Mouse (Mus musculus) hindbrain, postnatal 0 days (tissue): Measurements from ENCODE around the gene Xab2. TPM values are rescaled to one million over a fixed set of nuclear protein-coding genes. Genes with fewer than 3 reads are reported as not detected.
A peak's percentile ranks its signal among the peaks of the same experiment; 100 is the strongest.
"Not testable (repeated sequence)": the region's sequence is repeated elsewhere in the genome, so short reads cannot be mapped to it uniquely, and the experiment has no call there.

Experiments used
- ATAC-seq: fragments of 200-750 bp; cut with Nextera tagmentation; 2 replicates; pipeline ENCODE4 v1.8.0; 2017; ENCODE audit warnings: mild to moderate bottlenecking, moderate TSS enrichment, moderate library complexity
- DNase-seq: peaks from one replicate; pipeline ENCODE4 v3.0.0-alpha.2; 2015; ENCODE audit warnings: low spot score
- H3K27ac ChIP-seq: fragments of 300-500 bp; sonication (generic); 2 replicates; pipeline ENCODE4 v1.5.1; 2014; ENCODE audit warnings: mild to moderate bottlenecking
- H3K27me3 ChIP-seq: fragments of 300-500 bp; sonication (generic); 2 replicates; pipeline ENCODE4 v1.6.1; 2014; ENCODE audit warnings: low read length, mixed read lengths; ENCODE audit not compliant: insufficient read depth
- H3K36me3 ChIP-seq: fragments of 300-500 bp; sonication (generic); 2 replicates; pipeline ENCODE4 v1.6.1; 2014; ENCODE audit warnings: low read length, mixed read lengths; ENCODE audit not compliant: insufficient read depth
- H3K4me1 ChIP-seq: fragments of 300-500 bp; sonication (generic); 2 replicates; pipeline ENCODE4 v1.6.1; 2014; ENCODE audit warnings: antibody characterized with exemption, low read length, mixed read lengths; ENCODE audit not compliant: insufficient read depth
- H3K4me2 ChIP-seq: fragments of 300-500 bp; sonication (generic); 2 replicates; pipeline ENCODE4 v1.6.1; 2014; ENCODE audit warnings: low read depth, mild to moderate bottlenecking, low read length, moderate library complexity, mixed read lengths
- H3K4me3 ChIP-seq: fragments of 300-500 bp; sonication (generic); 2 replicates; pipeline ENCODE4 v1.5.1; 2014; ENCODE audit warnings: low read length
- H3K9ac ChIP-seq: fragments of 300-500 bp; sonication (generic); replicated peaks from 2 replicates; pipeline ENCODE4 v1.6.1; 2014; ENCODE audit warnings: mild to moderate bottlenecking, low read length, moderate library complexity, mixed read lengths
- H3K9me3 ChIP-seq: fragments of 300-500 bp; sonication (generic); 2 replicates; pipeline ENCODE4 v1.6.1; 2016; ENCODE audit warnings: low read length, mixed read lengths
- CTCF ChIP-seq: IDR thresholded peaks from 2 replicates; pipeline ENCODE4 v1.5.1; 2016; ENCODE audit warnings: antibody characterized with exemption, control low read depth, low read depth
- WGBS: fragments of 180-500 bp; shearing (Covaris S2); extraction: QIAGEN DNeasy Blood & Tissue Kit; methylation state at CpG from one replicate; pipeline ENCODE4 v1.1.7; 2014; 5-methylcytosine and 5-hydroxymethylcytosine counted together
- polyA plus RNA-seq: library from polyadenylated mRNA; unstranded; fragments of >200 nt; fragmentation: Nextera tagmentation; extraction: Ambion mirVana; gene quantifications from 2 replicates; pipeline ENCODE4 v1.2.1, GENCODE M21; 2015
- total RNA-seq: library from RNA; depleted of rRNA; stranded (reverse); fragments of >200 nt; gene quantifications from 2 replicates; pipeline ENCODE4 v1.2.3, GENCODE M21; 2014

Xab2 gene
- total and polyA plus RNA-seq, 2 experiments from 2014 or later: 32.6 to 47.8 TPM

- 65% methylated on average over 3 of the region's 3 CpGs for WGBS
- no peak overlapping the region for H3K9ac ChIP-seq
- no peaks in the 10 kb centered on the region for H3K27me3 ChIP-seq
- no peaks in the 10 kb centered on the region for H3K4me1 ChIP-seq
- DNase-seq (no peak), ATAC-seq (no peak)
- no peak overlapping the region for H3K27ac ChIP-seq
- no peaks in the 10 kb centered on the region for H3K9me3 ChIP-seq
- H3K4me2 ChIP-seq: no peak overlapping the region
- TF ChIP-seq CTCF: no peak
- no peak overlapping the region for H3K4me3 ChIP-seq
- H3K36me3 ChIP-seq: peaks cover 33% of the 10 kb centered on the region
These were observed 23.1 kb downstream of the Xab2 start for GRCm38 (mm10) chr8:3598054-3598453.

GRCm38 (mm10) chr8:3594466-3594865, 26.6 kb downstream of the Xab2 start:
- no peak for TF ChIP-seq CTCF
- DNase-seq (no peak), ATAC-seq (no peak)
- 91% methylated on average over 2 of the region's 2 CpGs for WGBS
- Histone ChIP-seq H3K36me3 (peaks cover 13% of the 10 kb centered on the region; the same call in 1 of the 2 replicates), H3K27me3 (no peaks in the 10 kb centered on the region), H3K4me3 (no peak overlapping the region), H3K9ac (no peak overlapping the region), H3K27ac (no peak overlapping the region), H3K4me2 (no peak overlapping the region), H3K4me1 (no peaks in the 10 kb centered on the region), H3K9me3 (no peaks in the 10 kb centered on the region)

- WGBS: 48% methylated on average over 3 of the region's 3 CpGs
- DNase-seq (no peak), ATAC-seq (no peak)
- Histone ChIP-seq H3K9ac (no peak overlapping the region), H3K4me3 (no peak overlapping the region), H3K36me3 (peaks cover 4% of the 10 kb centered on the region; the same call in 1 of the 2 replicates), H3K27me3 (no peaks in the 10 kb centered on the region), H3K4me1 (no peaks in the 10 kb centered on the region), H3K4me2 (no peak overlapping the region), H3K27ac (no peak overlapping the region), H3K9me3 (no peaks in the 10 kb centered on the region)
- TF ChIP-seq CTCF: no peak
These were observed 27.6 kb downstream of the Xab2 start for GRCm38 (mm10) chr8:3593470-3593869.

- peak; percentile 65 for ATAC-seq
These were observed 32.9 kb downstream of the Xab2 start for GRCm38 (mm10) chr8:3588258-3588633.

GRCm38 (mm10) chr8:3587391-3588257, 33.5 kb downstream of the Xab2 start:
- ATAC-seq (peak; percentile 84), DNase-seq (peak; percentile 89)
- Histone ChIP-seq H3K36me3 (no peaks in the 10 kb centered on the region), H3K27me3 (no peaks in the 10 kb centered on the region), H3K9ac (peak overlapping the region; percentile 93), H3K27ac (peak overlapping the region; percentile 87), H3K4me2 (peak overlapping the region; percentile 73), H3K9me3 (no peaks in the 10 kb centered on the region), H3K4me1 (no peaks in the 10 kb centered on the region), H3K4me3 (peak overlapping the region; percentile 76)
- TF ChIP-seq CTCF: no peak; the same call in 1 of the 2 replicates
- WGBS: 1% methylated on average over 67 of the region's 77 CpGs

More at GRCm38 (mm10) chr8:3588258-3588633, 32.9 kb downstream of the Xab2 start:
- Histone ChIP-seq H3K4me3 (peak overlapping the region; percentile 76), H3K36me3 (no peaks in the 10 kb centered on the region), H3K9me3 (no peaks in the 10 kb centered on the region), H3K4me1 (no peaks in the 10 kb centered on the region), H3K27me3 (no peaks in the 10 kb centered on the region), H3K4me2 (peak overlapping the region; percentile 73), H3K9ac (peak overlapping the region; percentile 93), H3K27ac (peak overlapping the region; percentile 87)
- peak; percentile 46 for DNase-seq
- WGBS: 3% methylated on average over 11 of the region's 11 CpGs
- no peak for TF ChIP-seq CTCF

GRCm38 (mm10) chr8:3586993-3587390, 34.1 kb downstream of the Xab2 start, which contains the start of gene Camsap3:
Camsap3 (plus strand) TSS chr8:3587293.
- peak within 1 kb of the TSS; percentile 73 for H3K4me2 ChIP-seq
- H3K4me1 ChIP-seq: no peaks in the 10 kb centered on the region
- 6% methylated on average over 7 of the region's 7 CpGs for WGBS
- peak within 1 kb of the TSS; percentile 87 for H3K27ac ChIP-seq
- H3K9me3 ChIP-seq: no peaks in the 10 kb centered on the region
- ATAC-seq (no peak; the same call in 1 of the 2 replicates), DNase-seq (no peak)
- peak within 1 kb of the TSS; percentile 76 for H3K4me3 ChIP-seq
- no peaks in the 10 kb centered on the region for H3K27me3 ChIP-seq
- no peaks in the 10 kb centered on the region for H3K36me3 ChIP-seq
- H3K9ac ChIP-seq: peak within 1 kb of the TSS; percentile 93
- TF ChIP-seq CTCF: no peak

GRCm38 (mm10) chr8:3586452-3586851, 34.7 kb downstream of the Xab2 start:
- no peak for ATAC-seq

GRCm38 (mm10) chr8:3581961-3582360, 39.2 kb downstream of the Xab2 start:
- not testable (repeated sequence) for H3K4me3 ChIP-seq, ATAC-seq, H3K9me3 ChIP-seq, DNase-seq, H3K27ac ChIP-seq, H3K27me3 ChIP-seq, H3K4me2 ChIP-seq, H3K9ac ChIP-seq, H3K36me3 ChIP-seq, H3K4me1 ChIP-seq
- WGBS: 73% methylated on average over 1 of the region's 3 CpGs

More at GRCm38 (mm10) chr8:3586452-3586851, 34.7 kb downstream of the Xab2 start:
- Histone ChIP-seq H3K27ac (no peak overlapping the region), H3K4me2 (no peak overlapping the region), H3K36me3 (no peaks in the 10 kb centered on the region), H3K27me3 (no peaks in the 10 kb centered on the region), H3K4me1 (no peaks in the 10 kb centered on the region), H3K9me3 (no peaks in the 10 kb centered on the region), H3K4me3 (no peak overlapping the region), H3K9ac (no peak overlapping the region)
- no peak for TF ChIP-seq CTCF
- 98% methylated on average over 2 of the region's 2 CpGs for WGBS
- no peak for DNase-seq
